Mouse (Mus musculus) adrenal gland, postnatal 10 days (tissue): ENCODE results near the gene Ppm1d. TPM values are rescaled to one million over a fixed set of nuclear protein-coding genes. Genes with fewer than 3 reads are reported as not detected.
A peak's percentile ranks its signal among the peaks of the same experiment; 100 is the strongest.

Experiments
- DNase-seq: peaks from one replicate; pipeline ENCODE4 v3.0.0; 2021; ENCODE audit warnings: mixed read lengths
- long read RNA-seq, 2 experiments: library from polyadenylated mRNA; stranded (forward); transcript quantifications; one replicate each; pipeline ENCODE4 v2.0.0; 2021
- total RNA-seq, 2 experiments: library from RNA; stranded (reverse); gene quantifications; 2 replicates each; pipeline ENCODE4 v1.2.3; 2021

Gene Ppm1d
- 10 to 100 TPM; 14.9 to 17.6 TPM for total RNA-seq
- long read RNA-seq, experiment 1, transcript Ppm1d-201 (6 exons, 2,899 nt), result major isoform, 23 of 32 reads
- long read RNA-seq, experiment 1, partial matches to known transcripts, result 2 of 32 reads
- long read RNA-seq, experiment 1, other reads (novel, unspliced or antisense), result 7 of 32 reads
- long read RNA-seq, experiment 2, transcript Ppm1d-201 (6 exons, 2,899 nt), result major isoform, 14 of 15 reads
- long read RNA-seq, experiment 2, partial matches to known transcripts, result 0 of 15 reads
- long read RNA-seq, experiment 2, other reads (novel, unspliced or antisense), result 1 of 15 reads

DNA sequence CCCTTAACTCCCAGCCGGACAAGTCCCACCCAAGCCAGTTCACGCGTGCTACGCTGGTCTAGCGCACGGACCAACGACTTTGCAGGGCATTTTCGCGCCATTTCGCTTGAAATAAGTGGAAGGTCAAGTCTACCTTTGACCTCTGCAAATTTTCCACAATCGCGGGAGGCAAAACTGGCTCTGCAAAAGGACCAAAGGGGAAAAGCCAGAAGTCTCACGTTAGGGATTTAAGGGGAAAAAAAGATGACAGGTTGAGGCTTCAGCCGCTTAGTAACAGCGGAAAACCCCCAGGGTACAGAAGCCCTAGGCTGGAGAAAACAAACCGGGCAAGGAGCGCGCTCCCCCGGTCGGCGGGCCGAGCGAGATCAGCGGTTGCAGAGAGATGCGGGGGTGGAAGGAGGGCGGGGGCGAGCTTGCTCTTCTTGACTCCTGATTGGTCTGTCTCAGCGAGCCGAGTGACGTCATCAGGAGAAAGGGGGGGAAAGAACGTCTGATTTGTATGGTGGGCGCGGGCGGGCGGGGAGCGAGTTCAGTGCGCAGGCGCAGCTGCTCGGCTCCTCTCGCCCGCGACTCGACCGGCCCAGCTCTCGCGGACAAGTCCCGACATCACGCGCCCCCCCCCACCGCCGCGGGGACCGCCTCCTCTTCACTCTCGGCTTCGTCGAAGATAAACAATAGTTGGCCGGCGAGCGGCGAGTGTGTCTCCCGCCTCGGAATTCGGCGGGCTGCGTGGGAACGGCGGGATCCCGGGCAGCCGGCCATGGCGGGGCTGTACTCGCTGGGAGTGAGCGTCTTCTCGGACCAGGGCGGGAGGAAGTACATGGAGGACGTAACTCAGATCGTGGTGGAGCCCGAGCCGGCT is at the start of gene Ppm1d:
TSS of gene Ppm1d (plus strand) at position 532 of the 862 bp plus-strand sequence.
- DNase-seq, result peak; percentile 99

DNA sequence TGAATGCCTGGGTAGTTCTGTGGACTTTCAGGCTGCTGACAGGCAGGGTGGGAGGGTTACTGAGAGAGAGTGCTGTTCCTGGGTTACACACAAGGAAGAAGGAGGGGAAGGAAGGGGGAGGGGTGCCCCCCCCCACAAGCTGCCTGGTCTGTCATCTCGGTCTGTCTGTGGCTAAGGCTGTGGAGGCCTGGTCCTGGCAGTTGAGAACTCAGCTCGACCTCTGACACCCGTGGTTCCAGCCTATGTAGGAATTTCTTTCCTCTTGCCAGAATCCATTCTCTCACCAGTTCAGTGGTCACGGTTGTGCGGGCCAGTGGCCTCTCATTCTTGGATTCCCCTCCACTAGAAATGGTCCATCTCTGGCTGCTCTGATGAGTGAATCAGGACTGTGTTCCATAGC is 46.4 kb upstream of the Ppm1d start:
- no peak for DNase-seq

DNA sequence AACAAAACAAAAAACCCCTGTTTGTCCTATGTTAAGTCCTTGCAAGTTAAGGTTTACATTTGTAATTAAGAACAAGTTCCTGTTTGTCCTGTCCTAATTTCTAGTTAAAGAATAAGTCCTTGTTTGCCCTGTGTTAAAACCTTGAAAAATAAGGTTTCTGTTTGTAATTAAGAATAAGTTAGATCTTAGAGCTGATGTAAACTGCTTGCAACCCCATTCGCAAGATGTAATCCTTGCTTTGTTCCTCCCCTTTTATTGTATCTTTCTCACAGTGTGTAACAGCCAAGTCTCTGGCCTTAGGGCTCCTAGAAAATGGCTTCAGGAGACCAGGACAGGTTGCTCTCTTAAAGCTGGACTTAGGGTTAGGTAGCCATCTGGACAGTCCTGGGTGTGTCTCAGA is 43.7 kb upstream of the Ppm1d start:
- DNase-seq, result no peak

DNA sequence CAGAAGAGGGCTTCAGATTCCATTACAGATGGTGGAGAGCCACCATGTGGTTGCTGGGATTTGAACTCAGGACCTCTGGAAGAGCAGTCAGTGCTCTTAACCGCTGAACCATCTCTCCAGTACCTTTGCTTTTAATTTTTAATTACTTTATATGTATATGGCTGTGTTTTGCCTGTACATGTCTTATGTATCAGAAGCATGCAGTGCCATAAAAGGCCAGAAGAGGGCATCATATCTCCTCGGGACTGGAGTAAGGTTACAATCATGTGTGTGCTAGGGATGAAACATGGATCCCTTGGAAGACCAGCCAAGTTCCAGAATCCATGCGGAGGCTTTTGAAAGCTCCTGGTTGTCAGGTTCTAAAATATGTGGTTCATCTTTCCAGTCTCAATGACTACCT is 40.4 kb upstream of the Ppm1d start:
- DNase-seq, result peak; percentile 64

DNA sequence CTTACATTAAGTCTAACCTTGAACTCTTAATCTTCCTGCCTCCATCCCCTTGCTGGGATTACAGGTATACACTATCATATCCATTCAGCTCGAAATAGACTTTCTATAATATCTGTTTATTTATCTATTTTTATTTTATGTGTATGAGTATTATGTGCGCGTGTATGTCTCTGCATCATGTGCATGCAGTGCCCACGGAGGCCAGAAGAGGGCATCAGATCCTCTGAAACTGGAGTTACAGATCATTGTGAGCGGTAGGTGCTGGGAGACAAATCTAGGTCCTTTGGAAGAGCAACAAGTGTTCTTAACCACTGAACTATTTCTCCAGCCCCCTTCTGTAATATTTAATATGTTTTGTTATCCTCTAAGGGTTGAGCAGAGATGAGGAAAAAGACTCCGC is 37.7 kb upstream of the Ppm1d start:
- DNase-seq, result no peak

DNA sequence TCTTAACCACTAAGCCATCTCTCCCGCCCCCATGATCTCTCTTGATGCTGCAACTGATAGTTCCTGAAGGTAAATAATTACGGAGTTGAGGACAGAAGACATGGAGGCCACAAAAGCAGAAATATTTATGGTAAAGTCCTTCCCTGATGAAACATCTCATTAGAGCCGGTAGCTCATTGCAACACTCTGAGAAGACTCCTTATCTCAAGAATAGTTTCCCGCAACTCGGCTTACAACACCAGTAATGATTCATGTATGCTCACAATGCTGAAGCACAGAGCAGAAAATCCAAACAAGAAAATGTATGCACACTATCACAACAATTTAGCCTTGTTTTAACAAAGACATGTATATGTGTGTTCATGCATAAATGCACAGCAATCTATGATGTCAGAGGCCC is 35.9 kb upstream of the Ppm1d start:
- DNase-seq, result no peak

DNA sequence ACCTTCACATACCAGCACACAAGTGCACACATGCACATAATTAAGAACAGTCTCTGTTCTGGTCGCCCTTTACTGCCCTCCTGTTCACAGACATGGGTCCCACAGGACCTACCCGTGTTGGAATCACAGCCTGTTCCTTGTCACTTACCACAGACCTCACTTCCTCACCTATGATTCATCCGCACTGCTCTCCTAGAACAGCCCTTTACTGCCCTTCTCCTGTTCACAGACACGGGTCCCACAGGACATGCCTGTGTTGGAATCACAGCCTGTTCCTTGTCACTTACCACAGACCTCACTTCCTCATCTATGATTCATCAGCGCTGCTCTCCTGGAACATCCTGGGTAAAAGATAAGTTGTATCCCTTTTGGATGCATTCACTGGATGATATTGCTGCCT is 33.4 kb upstream of the Ppm1d start:
- no peak for DNase-seq

DNA sequence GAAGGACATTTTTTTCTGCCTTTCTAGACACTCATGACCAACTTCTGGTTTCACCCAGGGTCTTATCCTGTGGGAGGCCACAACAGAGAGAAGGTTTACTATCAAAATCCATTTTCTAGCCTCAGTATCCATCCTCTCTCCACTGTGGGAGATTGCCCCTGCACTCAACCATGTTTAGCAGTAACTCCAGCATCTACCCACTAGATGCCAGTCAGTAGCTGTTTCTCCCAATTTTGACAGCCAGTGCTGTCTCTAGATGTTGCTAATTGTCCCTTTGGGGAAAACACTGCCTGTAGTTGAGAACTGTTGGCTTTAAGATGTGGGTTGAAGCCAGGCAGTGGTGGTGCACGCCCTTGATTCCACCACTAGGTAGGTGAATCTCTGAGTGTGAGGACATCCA is 32.9 kb upstream of the Ppm1d start:
- DNase-seq, result no peak

DNA sequence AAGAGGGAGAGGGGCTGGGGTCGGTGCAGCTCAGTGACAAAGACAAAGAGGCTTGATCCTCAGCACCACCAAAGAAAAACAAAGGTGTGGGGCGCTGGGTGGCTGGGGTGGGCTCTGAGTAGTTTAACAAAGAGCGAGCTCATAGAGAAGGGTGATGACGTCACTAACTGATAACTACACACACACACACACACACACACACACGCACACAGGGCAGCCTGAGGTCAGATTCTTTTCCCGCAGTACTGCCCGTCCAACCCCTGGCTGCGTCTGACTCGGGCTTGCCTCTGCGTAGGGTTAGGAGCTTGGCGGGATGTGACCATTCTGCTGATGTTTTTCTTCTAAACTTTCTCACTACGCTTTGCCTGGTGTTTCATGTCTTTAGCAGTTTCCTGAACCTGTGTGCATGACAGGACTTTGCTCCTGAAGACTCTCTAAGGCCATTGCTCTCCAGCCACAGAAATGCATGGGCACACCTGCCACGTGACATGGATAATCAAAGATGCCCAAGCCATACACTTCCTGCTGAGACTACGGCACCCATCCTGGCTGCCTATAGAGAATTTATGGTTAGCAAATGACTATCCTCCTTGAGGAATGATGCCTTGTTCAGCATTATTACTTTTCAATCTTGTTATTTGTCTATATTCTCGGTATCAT is 29.7 kb upstream of the Ppm1d start:
- DNase-seq, result no peak

DNA sequence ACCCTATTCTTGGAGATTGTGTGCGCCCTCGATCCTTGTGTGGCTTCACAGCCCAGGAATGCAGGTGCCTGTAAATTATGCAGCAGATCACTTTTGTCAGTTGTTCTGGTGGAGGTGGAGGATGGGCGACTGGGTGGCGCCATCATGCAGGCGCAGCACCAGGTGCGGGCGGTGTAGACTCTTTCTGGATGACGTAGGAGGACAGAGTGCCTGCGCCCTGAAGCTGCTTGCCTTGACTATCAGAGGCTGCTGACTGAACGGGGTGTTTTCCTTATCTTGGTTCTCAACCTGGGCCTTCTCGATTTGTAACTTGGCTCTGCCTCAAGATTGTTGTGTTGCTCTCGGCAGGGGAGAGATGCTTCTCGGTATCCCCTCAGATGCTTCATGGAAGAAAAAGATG is 13.1 kb upstream of the Ppm1d start:
- DNase-seq, result no peak

DNA sequence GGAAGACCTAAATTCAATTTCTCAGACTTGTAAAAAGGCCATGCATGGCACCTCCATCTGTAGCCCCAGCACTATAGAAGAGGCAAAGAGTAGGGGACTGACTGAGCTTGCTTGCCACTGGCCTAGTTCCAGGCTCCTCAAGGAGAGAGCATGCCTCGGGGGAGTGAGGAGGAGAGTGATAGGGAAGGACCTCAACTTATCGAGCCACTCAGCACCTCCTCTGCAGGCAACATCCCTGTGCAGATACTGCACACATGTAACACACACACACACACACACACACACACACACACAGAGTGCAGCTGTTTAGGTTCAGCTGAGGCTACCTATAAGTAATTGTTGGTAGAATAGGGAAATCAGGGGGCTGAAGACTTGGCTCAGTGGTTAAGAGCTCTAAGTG is 11.2 kb upstream of the Ppm1d start:
- no peak for DNase-seq

DNA sequence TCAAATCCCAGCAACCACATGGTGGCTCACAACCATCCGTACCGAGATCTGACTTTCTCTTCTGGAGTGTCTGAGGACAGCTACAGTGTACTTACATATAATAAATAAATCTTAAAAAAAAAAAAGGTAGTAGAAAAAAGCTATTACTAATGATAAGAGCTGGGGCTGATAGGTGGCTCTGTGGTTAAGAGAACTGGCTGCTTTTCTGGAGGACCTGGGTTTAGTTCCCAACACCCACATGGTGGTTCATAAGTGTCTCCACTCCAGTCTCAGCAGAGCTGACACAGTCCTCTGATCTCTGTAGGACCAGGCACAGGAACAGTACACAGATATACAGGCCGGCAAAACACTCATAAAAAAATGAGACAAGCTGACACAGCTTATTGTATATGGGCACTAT is 9.9 kb upstream of the Ppm1d start:
- no peak for DNase-seq

DNA sequence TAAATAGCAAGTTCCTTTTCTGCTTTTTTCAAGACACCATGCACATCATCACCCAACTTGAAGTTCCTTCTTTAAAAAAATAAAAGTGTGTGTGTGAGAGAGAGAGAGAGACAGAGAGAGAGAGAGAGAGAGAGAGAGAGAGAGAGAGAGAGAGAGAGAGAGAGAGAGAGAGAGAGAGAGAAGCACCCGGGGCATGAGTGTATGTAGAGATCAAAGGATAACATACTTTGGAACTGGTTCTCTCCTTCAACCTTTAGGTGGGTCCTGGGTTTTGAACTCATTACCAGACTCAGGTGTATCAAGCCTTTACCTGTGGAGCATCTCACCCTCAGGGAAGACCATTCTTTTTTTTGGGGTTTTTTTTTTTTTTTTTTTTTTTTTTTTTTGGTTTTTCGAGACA is 9.2 kb upstream of the Ppm1d start:
- no peak for DNase-seq

DNA sequence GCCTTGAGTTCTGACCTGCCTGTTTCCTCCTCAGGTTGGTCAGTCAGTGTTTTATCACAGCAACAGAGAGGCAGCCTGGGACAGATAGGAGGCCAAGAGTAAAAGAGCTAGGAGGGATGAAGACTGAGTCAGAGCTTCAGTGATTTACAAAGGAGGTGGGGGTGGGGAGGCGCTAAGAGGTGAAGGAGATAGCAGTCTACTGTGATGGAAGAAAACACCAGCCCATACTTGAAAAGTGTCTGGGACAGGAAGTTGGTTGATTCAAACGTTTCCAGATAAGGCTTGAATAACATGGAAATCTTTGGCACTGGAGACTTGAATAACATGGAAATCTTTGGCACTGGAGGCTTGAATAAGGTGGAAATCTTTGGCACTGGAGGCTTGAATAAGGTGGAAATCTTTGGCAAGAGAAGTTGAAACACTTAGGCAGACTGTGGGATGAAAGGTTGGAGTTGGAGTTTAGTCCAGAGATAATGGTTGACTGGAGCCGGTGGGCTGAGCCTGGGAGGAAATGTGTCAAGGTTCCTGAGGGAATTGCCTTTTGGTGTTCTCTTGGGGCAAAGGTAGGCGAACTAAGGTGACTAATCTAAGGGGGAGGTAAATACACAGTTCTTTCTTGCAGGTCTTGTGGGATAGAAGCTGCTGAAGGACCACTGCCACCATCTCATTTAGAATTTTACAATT is 4.3 kb upstream of the Ppm1d start:
- no peak for DNase-seq

DNA sequence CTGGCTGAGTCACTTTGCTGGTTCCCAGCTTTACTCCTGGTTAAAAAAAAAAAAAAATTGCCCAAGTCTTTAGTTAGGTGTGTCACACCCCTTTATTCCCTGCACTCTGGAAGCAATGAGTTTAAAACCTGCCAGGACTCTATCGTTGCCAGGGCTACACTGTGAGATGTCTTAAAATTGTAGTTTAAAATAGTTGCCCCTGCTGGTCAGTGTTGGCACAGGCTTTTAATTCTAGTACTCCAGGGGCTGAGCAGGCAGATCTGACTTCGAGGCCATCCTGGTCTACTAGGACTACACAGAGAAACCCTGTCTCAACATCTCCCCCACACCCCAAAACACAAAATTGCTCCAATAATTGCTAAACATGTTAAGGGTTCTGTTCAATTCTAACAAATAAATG is 2.2 kb upstream of the Ppm1d start:
- DNase-seq, result no peak

DNA sequence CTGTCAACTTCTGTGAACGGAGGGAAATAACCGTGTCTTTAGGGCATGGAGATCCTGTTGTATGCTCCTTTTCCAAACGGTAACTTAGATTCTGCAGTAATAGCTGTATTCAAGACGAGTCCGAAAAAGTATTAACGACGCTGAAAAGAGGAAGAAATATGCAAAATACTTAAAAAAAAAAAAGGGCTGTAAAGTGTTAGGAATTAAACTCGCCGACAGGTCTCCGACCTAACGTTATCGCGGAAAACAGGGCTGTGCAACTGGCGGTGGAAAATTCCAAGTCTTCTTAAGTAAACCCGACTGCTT is 684 bp upstream of the Ppm1d start:
- no peak for DNase-seq

DNA sequence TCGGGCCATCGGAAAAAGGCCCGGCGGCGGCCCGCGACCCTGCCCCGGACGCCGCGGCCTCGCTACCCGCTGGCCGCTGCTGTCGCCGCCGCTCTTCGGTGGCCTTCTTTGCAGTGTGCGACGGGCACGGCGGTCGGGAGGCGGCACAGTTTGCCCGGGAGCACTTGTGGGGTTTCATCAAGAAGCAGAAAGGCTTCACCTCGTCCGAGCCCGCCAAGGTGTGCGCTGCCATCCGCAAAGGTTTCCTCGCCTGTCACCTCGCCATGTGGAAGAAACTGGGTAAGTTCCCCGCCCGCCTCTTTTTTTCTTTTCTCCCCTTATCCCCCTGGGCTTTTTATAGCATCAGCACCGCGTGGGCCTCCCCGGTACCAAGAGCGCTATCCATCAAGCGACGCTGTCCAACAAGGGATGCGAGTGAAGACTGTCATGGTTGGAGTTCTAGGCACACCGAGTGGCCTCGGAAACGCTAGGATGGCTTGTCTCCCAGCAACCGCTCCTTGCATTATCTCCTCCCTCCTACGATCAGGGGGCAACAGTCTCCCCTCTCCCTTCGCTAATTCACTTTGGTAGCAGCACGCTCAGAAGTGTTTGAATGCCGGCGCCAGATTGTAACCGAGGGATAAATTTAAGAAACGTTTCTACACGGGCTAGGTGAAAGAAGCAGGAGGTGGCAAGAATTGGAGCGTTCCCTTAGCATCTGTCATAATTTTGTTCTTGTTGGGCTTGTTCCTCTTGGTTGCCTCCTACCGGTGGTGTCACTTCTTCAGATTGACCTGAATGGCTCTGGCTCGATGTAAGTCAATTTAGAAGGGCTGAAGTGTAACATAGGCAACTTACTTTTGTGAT is 824 bp downstream of the Ppm1d start:
- peak; percentile 54 for DNase-seq

DNA sequence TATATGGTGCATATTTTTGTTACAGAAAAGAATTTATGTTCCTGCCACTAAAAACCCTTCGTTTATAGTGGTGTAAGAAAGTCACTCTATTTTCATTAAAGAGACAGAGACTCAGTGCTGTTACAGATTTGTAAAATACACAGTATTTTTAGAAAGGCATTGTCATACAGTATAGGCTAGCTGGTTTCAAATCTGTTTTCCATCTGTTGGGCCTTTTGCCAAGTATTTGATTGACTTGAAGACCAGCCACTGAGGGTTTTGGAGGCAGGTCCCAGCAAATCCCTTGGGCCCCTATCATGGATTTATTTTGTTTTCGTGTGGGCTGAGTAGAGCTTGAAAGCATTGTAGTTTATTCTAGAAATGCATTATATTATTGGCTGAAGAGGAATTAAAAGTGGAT is 1.8 kb downstream of the Ppm1d start:
- peak; percentile 82 for DNase-seq

DNA sequence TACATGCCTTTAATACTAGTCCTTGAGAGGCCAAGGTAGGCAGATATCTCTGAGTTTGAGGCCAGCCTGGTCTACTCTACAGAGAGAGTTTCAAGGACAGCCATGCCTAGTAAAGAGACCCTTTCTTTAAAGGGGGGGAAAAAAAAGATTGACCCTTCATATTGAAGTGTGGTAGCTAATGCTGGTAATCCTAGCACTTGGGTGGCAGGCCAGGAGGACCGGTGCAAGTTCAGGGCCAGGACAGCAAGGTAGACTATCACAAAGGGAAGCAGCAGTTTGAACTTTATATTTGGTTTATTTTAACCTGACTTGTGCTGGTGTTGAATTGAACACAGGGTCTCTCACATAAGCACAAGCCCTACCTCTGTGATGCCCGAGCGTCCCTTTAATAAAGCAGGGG is 2.3 kb downstream of the Ppm1d start:
- no peak for DNase-seq

DNA sequence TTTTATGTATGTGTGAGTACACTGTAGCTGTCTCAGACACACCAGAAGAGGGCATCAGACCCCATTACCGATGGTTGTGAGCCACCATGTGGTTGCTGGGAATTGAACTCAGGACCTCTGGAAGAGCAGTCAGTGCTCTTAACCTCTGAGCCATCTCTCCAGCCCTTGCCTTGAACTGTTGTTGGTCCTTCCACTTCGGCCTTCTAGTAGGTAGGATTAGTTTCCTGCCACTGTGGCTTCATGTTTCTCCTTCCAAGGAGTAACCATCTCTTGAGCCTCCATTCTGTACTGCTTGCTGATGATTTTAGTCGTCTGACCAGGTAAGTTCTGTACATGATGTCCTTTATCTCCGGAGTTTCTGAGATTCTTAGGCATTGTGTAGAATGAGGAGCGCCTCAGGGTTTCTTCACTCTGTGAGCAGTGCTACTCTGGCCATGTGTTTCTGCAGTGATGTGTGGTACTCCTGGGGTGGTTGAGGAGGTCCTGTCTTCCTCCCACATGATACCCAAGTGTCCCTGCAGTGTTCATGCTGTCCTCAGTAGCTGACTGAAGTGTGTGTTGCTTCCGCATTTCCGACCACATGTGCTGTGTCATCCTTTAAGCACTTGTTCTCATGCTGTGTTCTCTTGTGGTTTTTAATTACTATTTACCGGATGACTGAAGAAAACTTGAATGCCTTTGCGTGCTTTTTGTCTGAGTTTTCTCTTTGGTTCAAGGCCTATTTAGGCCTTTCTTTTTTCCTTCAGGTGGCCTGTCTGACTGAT is 12.7 kb downstream of the Ppm1d start:
- DNase-seq, result no peak

DNA sequence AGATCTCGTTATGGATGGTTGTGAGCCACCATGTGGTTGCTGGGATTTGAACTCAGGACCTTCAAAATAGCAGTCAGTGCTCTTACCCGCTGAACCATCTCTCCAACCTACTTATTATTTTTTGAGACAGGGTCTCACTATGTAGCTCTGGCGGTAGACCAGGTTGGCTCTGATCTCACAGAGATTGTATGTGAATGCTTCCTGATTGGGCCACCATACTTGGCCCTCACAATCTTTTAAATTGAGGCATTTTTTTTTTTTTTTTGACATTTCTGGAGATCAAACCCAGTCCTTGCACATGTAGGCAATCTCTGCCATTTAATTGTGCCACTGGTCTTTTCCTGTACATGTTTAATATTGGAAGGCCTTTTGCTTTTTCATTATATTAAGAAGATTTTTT is 17.7 kb downstream of the Ppm1d start:
- DNase-seq, result no peak
